Mouse (Mus musculus) heart, embryonic 10.5 days (tissue): ENCODE results near the gene Sorcs2. TPM values are rescaled to one million over a fixed set of nuclear protein-coding genes. Genes with fewer than 3 reads are reported as not detected.
A peak's percentile ranks its signal among the peaks of the same experiment; 100 is the strongest.
"Not testable (repeated sequence)": the region's sequence is repeated elsewhere in the genome, so short reads cannot be mapped to it uniquely, and the experiment has no call there.

Experiments used
- DNase-seq: peaks from one replicate; pipeline ENCODE4 v3.0.0-alpha.2; 2017; ENCODE audit warnings: low spot score
- H3K27ac ChIP-seq: fragments of 300-500 bp; sonication (generic); 2 replicates; pipeline ENCODE4 v1.5.1; 2016; ENCODE audit warnings: mild to moderate bottlenecking
- H3K27me3 ChIP-seq: fragments of 300-500 bp; sonication (generic); 2 replicates; pipeline ENCODE4 v1.6.1; 2016; ENCODE audit warnings: mild to moderate bottlenecking; ENCODE audit not compliant: poor library complexity, insufficient read depth, severe bottlenecking
- H3K36me3 ChIP-seq: fragments of 300-500 bp; sonication (generic); 2 replicates; pipeline ENCODE4 v1.6.1; 2016; ENCODE audit warnings: mild to moderate bottlenecking, moderate library complexity
- H3K4me1 ChIP-seq: fragments of 300-500 bp; sonication (generic); 2 replicates; pipeline ENCODE4 v1.6.1; 2016; ENCODE audit warnings: mild to moderate bottlenecking
- H3K4me3 ChIP-seq: fragments of 300-500 bp; sonication (generic); 2 replicates; pipeline ENCODE4 v1.5.1; 2016; ENCODE audit warnings: mild to moderate bottlenecking, moderate library complexity
- H3K9me3 ChIP-seq: fragments of 300-500 bp; sonication (generic); 2 replicates; pipeline ENCODE4 v1.6.1; 2016; ENCODE audit warnings: mild to moderate bottlenecking, moderate library complexity
- WGBS: fragments of 180-500 bp; shearing (Covaris S2); methylation state at CpG from one replicate; pipeline ENCODE4 v1.1.7; 2016; 5-methylcytosine and 5-hydroxymethylcytosine counted together
- polyA plus RNA-seq: library from polyadenylated mRNA; unstranded; fragments of >200 nt; fragmentation: Nextera tagmentation; extraction: Ambion mirVana; gene quantifications from 2 replicates; pipeline ENCODE4 v1.2.1, GENCODE M21; 2016

Gene Sorcs2
- polyA plus RNA-seq, 1 experiment from 2014 or later: 6.9 TPM

- 0 out of 2 replicates have a peak overlapping the region, but pooled peaks have one; percentile 7 for H3K27ac ChIP-seq
- no peaks in the 10 kb centered on the region for H3K36me3 ChIP-seq
- H3K4me1 ChIP-seq: peaks cover 15% of the 10 kb centered on the region
- H3K27me3 ChIP-seq: no peaks in the 10 kb centered on the region; the same call in none of the 2 replicates
- no peaks in the 10 kb centered on the region for H3K9me3 ChIP-seq
- 61% methylated on average over 6 of the region's 6 CpGs for WGBS
- DNase-seq: no peak
- no peak overlapping the region for H3K4me3 ChIP-seq
Measured at GRCm38 (mm10) chr5:36259691-36260124, 138.2 kb downstream of the Sorcs2 start.

GRCm38 (mm10) chr5:36258387-36259181, 139.4 kb downstream of the Sorcs2 start:
- no peaks in the 10 kb centered on the region; the same call in none of the 2 replicates for H3K27me3 ChIP-seq
- no peak overlapping the region for H3K4me3 ChIP-seq
- WGBS: 87% methylated on average over 12 of the region's 12 CpGs
- no peaks in the 10 kb centered on the region for H3K36me3 ChIP-seq
- H3K27ac ChIP-seq: no peak overlapping the region
- peaks cover 26% of the 10 kb centered on the region for H3K4me1 ChIP-seq
- DNase-seq: no peak
- no peaks in the 10 kb centered on the region for H3K9me3 ChIP-seq

- Histone ChIP-seq H3K36me3 (no peaks in the 10 kb centered on the region), H3K9me3 (no peaks in the 10 kb centered on the region), H3K4me3 (no peak overlapping the region), H3K4me1 (peaks cover 32% of the 10 kb centered on the region), H3K27me3 (no peaks in the 10 kb centered on the region; the same call in none of the 2 replicates), H3K27ac (no peak overlapping the region)
- WGBS: 83% methylated on average over 5 of the region's 5 CpGs
- DNase-seq: no peak
Measured at GRCm38 (mm10) chr5:36257008-36257407, 140.9 kb downstream of the Sorcs2 start.

- no peak for DNase-seq
- no peaks in the 10 kb centered on the region for H3K9me3 ChIP-seq
- no peak overlapping the region for H3K27ac ChIP-seq
- H3K36me3 ChIP-seq: no peaks in the 10 kb centered on the region
- no peak overlapping the region for H3K4me3 ChIP-seq
- WGBS: 47% methylated on average over 18 of the region's 18 CpGs
- H3K4me1 ChIP-seq: peaks cover 39% of the 10 kb centered on the region
- no peaks in the 10 kb centered on the region; the same call in none of the 2 replicates for H3K27me3 ChIP-seq
Measured at GRCm38 (mm10) chr5:36254642-36255516, 143.1 kb downstream of the Sorcs2 start.

GRCm38 (mm10) chr5:36252746-36253504, 145.0 kb downstream of the Sorcs2 start:
- no peaks in the 10 kb centered on the region for H3K36me3 ChIP-seq
- 0 out of 2 replicates have a peak overlapping the region, but pooled peaks have one; percentile 26 for H3K27ac ChIP-seq
- no peak overlapping the region for H3K4me3 ChIP-seq
- H3K9me3 ChIP-seq: no peaks in the 10 kb centered on the region
- WGBS: 89% methylated on average over 17 of the region's 17 CpGs
- no peak for DNase-seq
- no peaks in the 10 kb centered on the region for H3K27me3 ChIP-seq
- peaks cover 37% of the 10 kb centered on the region for H3K4me1 ChIP-seq

- H3K36me3 ChIP-seq: no peaks in the 10 kb centered on the region
- peaks cover 17% of the 10 kb centered on the region for H3K4me1 ChIP-seq
- DNase-seq: no peak
Measured at GRCm38 (mm10) chr5:36248022-36248421, 149.9 kb downstream of the Sorcs2 start.

GRCm38 (mm10) chr5:36237526-36237925, 160.4 kb downstream of the Sorcs2 start:
- not testable (repeated sequence) for H3K36me3 ChIP-seq, H3K9me3 ChIP-seq, H3K4me3 ChIP-seq, DNase-seq, H3K27me3 ChIP-seq, H3K27ac ChIP-seq, H3K4me1 ChIP-seq
- WGBS: 95% methylated on average over 8 of the region's 10 CpGs

More at GRCm38 (mm10) chr5:36248022-36248421, 149.9 kb downstream of the Sorcs2 start:
- WGBS: 80% methylated on average over 3 of the region's 3 CpGs
- H3K27ac ChIP-seq: no peak overlapping the region
- no peaks in the 10 kb centered on the region for H3K27me3 ChIP-seq
- no peaks in the 10 kb centered on the region for H3K9me3 ChIP-seq
- H3K4me3 ChIP-seq: no peak overlapping the region

GRCm38 (mm10) chr5:36230301-36230780, 167.6 kb downstream of the Sorcs2 start:
- H3K4me3 ChIP-seq: no peak overlapping the region
- WGBS: 49% methylated on average over 9 of the region's 9 CpGs

GRCm38 (mm10) chr5:36228405-36229370, 169.3 kb downstream of the Sorcs2 start:
- H3K4me1 ChIP-seq: peaks cover 57% of the 10 kb centered on the region
- 0 out of 2 replicates have a peak, but pooled peaks cover 7% of the 10 kb centered on the region for H3K27me3 ChIP-seq
- no peak overlapping the region for H3K4me3 ChIP-seq
- no peak overlapping the region for H3K27ac ChIP-seq
- no peaks in the 10 kb centered on the region for H3K36me3 ChIP-seq
- H3K9me3 ChIP-seq: no peaks in the 10 kb centered on the region
- no peak for DNase-seq
- 78% methylated on average over 23 of the region's 23 CpGs for WGBS

More at GRCm38 (mm10) chr5:36230301-36230780, 167.6 kb downstream of the Sorcs2 start:
- H3K27ac ChIP-seq: no peak overlapping the region
- H3K4me1 ChIP-seq: peaks cover 52% of the 10 kb centered on the region
- no peak for DNase-seq
- H3K36me3 ChIP-seq: no peaks in the 10 kb centered on the region
- H3K27me3 ChIP-seq: no peaks in the 10 kb centered on the region
- H3K9me3 ChIP-seq: no peaks in the 10 kb centered on the region

- H3K27me3 ChIP-seq: 0 out of 2 replicates have a peak, but pooled peaks cover 7% of the 10 kb centered on the region
- no peaks in the 10 kb centered on the region for H3K36me3 ChIP-seq
- 67% methylated on average over 11 of the region's 11 CpGs for whole genome bisulfite sequencing
- H3K4me3 ChIP-seq: no peak overlapping the region
- no peaks in the 10 kb centered on the region for H3K9me3 ChIP-seq
- H3K27ac ChIP-seq: no peak overlapping the region
- peaks cover 62% of the 10 kb centered on the region for H3K4me1 ChIP-seq
- no peak for DNase-seq
Measured at GRCm38 (mm10) chr5:36226296-36226695, 171.6 kb downstream of the Sorcs2 start.

GRCm38 (mm10) chr5:36225855-36226254, 172.1 kb downstream of the Sorcs2 start:
- H3K4me1 ChIP-seq: peaks cover 63% of the 10 kb centered on the region
- no peak overlapping the region for H3K27ac ChIP-seq
- no peaks in the 10 kb centered on the region for H3K36me3 ChIP-seq
- 84% methylated on average over 7 of the region's 7 CpGs for WGBS
- DNase-seq: no peak
- H3K9me3 ChIP-seq: no peaks in the 10 kb centered on the region
- H3K27me3 ChIP-seq: 0 out of 2 replicates have a peak, but pooled peaks cover 7% of the 10 kb centered on the region
- no peak overlapping the region for H3K4me3 ChIP-seq
